Mouse (Mus musculus) retina, adult 2 months (tissue): ENCODE results near the gene Ttc39b.

Source experiments
- DNase-seq: peaks from one replicate; pipeline ENCODE4 v3.0.0-alpha.2; 2012; ENCODE audit warnings: low read depth, low spot score

Gene Ttc39b

GRCm38 (mm10) chr4:83186448-83186847 lies 137.6 kb downstream of the Ttc39b start:
- no peak for DNase-seq

GRCm38 (mm10) chr4:83183288-83183930 lies 140.6 kb downstream of the Ttc39b start:
- peak; percentile 40 for DNase-seq

GRCm38 (mm10) chr4:83182178-83183068 lies 141.6 kb downstream of the Ttc39b start:
- no peak for DNase-seq

GRCm38 (mm10) chr4:83177471-83177870 lies 146.6 kb downstream of the Ttc39b start:
- DNase-seq: no peak

- no peak for DNase-seq
These were observed 149.1 kb downstream of the Ttc39b start for GRCm38 (mm10) chr4:83174946-83175345.

GRCm38 (mm10) chr4:83172278-83172677 lies 151.8 kb downstream of the Ttc39b start:
- no peak for DNase-seq

GRCm38 (mm10) chr4:83170741-83171140 lies 153.3 kb downstream of the Ttc39b start:
- DNase-seq: no peak
